Mouse (Mus musculus): Measurements from ENCODE around the gene Ncmap.
"Not testable (repeated sequence)": the region's sequence is repeated elsewhere in the genome, so short reads cannot be mapped to it uniquely, and the experiment has no call there.

Ncmap gene

GRCm38 (mm10) chr4:135401881-135402280, 3.9 kb upstream of the Ncmap start:
- DNase-seq (ENCODE audit: extremely low read depth, low read depth): no peak

GRCm38 (mm10) chr4:135397551-135397950, 476 bp downstream of the Ncmap start:
- DNase-seq (ENCODE audit: extremely low read depth, low read depth): no peak

GRCm38 (mm10) chr4:135396303-135396702, 1.7 kb downstream of the Ncmap start:
- DNase-seq (ENCODE audit: extremely low read depth, low read depth): no peak

GRCm38 (mm10) chr4:135395375-135395774, 2.7 kb downstream of the Ncmap start:
- no peak for DNase-seq (ENCODE audit: extremely low read depth, low read depth)

- DNase-seq (ENCODE audit: extremely low read depth, low read depth): no peak
Observed at GRCm38 (mm10) chr4:135394666-135395065, 3.4 kb downstream of the Ncmap start.

- DNase-seq (ENCODE audit: extremely low read depth, low read depth): no peak
Observed at GRCm38 (mm10) chr4:135393381-135393780, 4.6 kb downstream of the Ncmap start.

GRCm38 (mm10) chr4:135392801-135393200, 5.2 kb downstream of the Ncmap start:
- DNase-seq (ENCODE audit: extremely low read depth, low read depth): no peak

- DNase-seq (ENCODE audit: extremely low read depth, low read depth): no peak
Observed at GRCm38 (mm10) chr4:135391014-135391413, 7.0 kb downstream of the Ncmap start.

- DNase-seq (ENCODE audit: extremely low read depth, low read depth): no peak
Observed at GRCm38 (mm10) chr4:135385614-135386013, 12.4 kb downstream of the Ncmap start.

GRCm38 (mm10) chr4:135382316-135382715, 15.7 kb downstream of the Ncmap start:
- peak; percentile 46 for DNase-seq (ENCODE audit: extremely low read depth, low read depth)

- DNase-seq (ENCODE audit: extremely low read depth, low read depth): no peak
Observed at GRCm38 (mm10) chr4:135381355-135381754, 16.7 kb downstream of the Ncmap start.

- no peak for DNase-seq (ENCODE audit: extremely low read depth, low read depth)
Observed at GRCm38 (mm10) chr4:135377241-135377640, 20.8 kb downstream of the Ncmap start.

- DNase-seq (ENCODE audit: extremely low read depth, low read depth): no peak
Observed at GRCm38 (mm10) chr4:135375444-135375843, 22.6 kb downstream of the Ncmap start.

GRCm38 (mm10) chr4:135373299-135373698, 24.7 kb downstream of the Ncmap start:
- no peak for DNase-seq (ENCODE audit: extremely low read depth, low read depth)

- DNase-seq (ENCODE audit: extremely low read depth, low read depth): no peak
Observed at GRCm38 (mm10) chr4:135370372-135370771, 27.7 kb downstream of the Ncmap start.

- DNase-seq (ENCODE audit: extremely low read depth, low read depth): no peak
Observed at GRCm38 (mm10) chr4:135362828-135363227, 35.2 kb downstream of the Ncmap start.

- DNase-seq (ENCODE audit: extremely low read depth, low read depth): no peak
Observed at GRCm38 (mm10) chr4:135361722-135362121, 36.3 kb downstream of the Ncmap start.

GRCm38 (mm10) chr4:135358736-135359135, 39.3 kb downstream of the Ncmap start:
- DNase-seq (ENCODE audit: extremely low read depth, low read depth): peak; percentile 59

GRCm38 (mm10) chr4:135357221-135357920, 40.7 kb downstream of the Ncmap start:
- no peak for DNase-seq (ENCODE audit: extremely low read depth, low read depth)

GRCm38 (mm10) chr4:135355886-135356550, 42.0 kb downstream of the Ncmap start:
- no peak for DNase-seq (ENCODE audit: extremely low read depth, low read depth)

GRCm38 (mm10) chr4:135354751-135355150, 43.3 kb downstream of the Ncmap start:
- not testable (repeated sequence) for DNase-seq (ENCODE audit: extremely low read depth, low read depth)

- peak; percentile 41 for DNase-seq (ENCODE audit: extremely low read depth, low read depth)
Observed at GRCm38 (mm10) chr4:135353794-135354450, 44.1 kb downstream of the Ncmap start.

Measured in MEL-GATA-1-ER (cell line).